Mouse (Mus musculus) fat pad, adult 2 months (tissue): ENCODE data around the gene Sav1.

Experiments
- DNase-seq: peaks from one replicate; pipeline ENCODE4 v3.0.0-alpha.2; 2011; ENCODE audit warnings: low read depth, low spot score; ENCODE audit errors: extremely low read depth

The Sav1 gene

DNA sequence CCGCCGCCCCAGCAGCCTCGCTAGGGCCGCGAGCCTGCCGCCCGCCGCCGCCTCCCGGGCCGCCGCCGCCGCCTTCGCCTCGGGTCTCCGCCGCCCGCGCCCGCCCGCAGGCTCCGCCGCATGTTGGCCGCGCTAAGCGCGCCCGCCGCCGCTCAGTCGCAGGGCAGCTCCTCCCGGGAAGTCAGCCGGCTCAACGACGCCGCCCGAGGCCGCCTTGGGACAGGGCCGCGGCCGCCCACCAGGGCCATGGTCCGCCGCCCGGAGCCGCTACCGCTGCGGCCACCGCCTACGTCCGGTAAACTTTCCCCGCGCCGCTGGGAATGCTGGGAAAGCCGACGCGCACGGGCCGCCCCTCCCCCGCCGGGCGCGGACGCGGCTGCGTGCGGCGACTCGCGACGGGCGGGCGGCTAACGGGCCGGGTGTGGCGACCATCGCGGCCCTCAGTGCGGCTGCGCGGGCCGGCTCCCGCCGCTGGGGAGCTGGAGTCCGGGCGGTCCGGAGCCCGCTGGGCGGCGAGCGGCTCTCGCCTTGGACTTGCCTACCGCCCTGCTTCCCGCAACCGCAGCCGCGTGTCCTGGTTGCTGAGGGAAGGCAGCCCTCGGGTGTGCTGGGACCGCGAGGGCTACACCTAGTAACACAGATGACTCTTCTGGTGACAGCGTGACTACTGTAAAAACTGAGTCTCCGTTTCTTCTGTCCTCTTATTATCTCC is at the start of gene Sav1:
Gene Sav1, minus strand, starts transcription at position 217 of the 712 bp plus-strand sequence.
- no peak for DNase-seq

GRCm38 (mm10) chr12:70026233-70026632 is 39.4 kb upstream of the Sav1 start:
- no peak for DNase-seq

GRCm38 (mm10) chr12:70025431-70025830 is 38.6 kb upstream of the Sav1 start:
- no peak for DNase-seq

DNA sequence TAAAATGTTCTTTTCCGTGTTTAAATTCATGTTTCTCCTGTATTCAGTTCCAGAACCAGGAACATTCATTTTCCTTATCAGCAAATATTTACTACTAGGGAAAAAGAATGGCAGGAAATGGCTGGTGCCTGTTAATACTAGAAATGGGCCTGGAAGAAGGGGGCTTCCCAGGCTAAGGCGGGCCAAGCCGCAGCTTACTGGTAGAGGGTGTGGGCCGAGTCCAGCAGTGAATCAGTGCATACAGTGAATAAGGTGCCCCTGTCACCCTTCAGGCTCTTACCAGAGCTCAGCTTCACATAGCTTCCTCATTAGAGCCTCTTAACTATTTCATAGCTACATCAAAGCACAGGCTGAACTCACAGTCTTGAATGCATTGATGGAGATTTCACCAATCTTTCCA is 36.8 kb upstream of the Sav1 start:
- no peak for DNase-seq

DNA sequence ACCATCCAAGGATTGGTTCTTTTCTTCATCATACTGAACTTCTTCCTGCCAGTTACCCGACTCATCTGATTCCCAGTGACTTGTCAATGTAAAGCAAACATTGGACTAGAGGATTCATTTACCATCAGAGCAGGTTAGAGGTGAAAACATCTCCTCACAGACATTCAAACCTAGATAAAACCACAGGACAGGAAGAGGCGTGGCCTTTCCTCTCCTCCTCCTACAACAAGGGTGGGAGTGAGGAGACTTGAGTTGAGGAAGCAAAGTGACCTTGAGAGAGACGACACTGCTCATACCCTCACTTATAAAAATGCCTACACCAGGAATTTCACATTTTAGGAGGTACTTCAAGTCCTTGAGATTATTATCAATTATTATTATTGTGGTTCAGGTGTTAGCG is 31.4 kb upstream of the Sav1 start:
- DNase-seq: no peak

DNA sequence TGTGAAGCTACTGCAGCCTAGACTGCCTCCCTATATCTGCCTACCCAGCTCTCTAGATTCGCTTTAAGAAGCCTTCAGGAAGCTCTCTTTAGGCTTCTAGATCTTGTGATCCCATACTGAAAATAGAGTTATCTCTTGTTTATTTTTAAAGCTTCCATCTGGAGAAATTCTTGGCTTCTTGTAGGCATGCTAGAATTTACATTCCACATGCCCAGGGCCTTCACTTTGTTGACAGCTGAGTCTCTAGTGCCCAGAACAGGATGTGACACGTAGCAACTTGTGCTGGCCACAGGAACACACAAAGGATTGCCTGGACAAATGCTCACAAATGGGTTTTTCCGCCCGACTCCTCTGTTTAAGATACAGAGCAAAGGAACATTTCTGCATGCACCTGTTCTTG is 29.1 kb upstream of the Sav1 start:
- DNase-seq: no peak

DNA sequence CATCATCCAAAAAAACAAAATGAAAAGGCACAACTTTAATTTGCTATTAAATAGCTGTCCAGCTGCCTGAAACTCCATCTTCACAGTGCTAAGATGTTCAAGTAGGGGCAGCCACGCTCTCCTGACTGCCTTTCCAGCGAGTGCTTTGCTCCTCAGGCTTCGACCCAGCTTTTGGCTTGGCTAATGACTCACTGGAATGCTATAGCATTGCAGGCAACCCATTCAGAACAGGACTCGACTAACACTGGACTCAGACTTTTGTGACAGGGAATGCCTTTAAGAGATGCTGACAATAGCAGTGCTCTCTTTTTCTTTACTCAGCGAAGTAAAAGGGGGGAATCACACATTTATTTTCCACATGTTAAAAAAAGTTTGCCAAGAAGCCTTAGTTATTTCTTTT is 24.9 kb upstream of the Sav1 start:
- DNase-seq: no peak

DNA sequence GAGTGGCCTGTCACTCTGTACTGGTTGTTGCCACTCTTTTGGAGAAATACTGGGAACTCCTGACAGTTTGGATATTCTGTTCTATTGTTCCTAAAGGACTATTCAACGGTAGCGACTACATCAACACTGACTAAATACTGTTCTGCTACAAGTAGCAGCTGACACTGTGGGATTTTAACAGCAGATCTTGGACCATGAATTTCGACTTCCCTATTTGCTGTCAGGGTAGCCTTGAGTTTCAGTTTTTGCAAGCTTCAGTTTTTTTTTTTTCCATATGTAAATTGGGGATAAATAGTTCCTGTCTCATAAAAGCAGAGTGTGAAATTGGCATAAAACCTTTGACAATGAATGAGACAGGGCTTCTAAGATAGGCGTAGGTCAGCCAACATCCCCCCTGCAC is 23.6 kb upstream of the Sav1 start:
- no peak for DNase-seq

- DNase-seq: no peak
Observed at GRCm38 (mm10) chr12:70005103-70005502, 18.3 kb upstream of the Sav1 start.

DNA sequence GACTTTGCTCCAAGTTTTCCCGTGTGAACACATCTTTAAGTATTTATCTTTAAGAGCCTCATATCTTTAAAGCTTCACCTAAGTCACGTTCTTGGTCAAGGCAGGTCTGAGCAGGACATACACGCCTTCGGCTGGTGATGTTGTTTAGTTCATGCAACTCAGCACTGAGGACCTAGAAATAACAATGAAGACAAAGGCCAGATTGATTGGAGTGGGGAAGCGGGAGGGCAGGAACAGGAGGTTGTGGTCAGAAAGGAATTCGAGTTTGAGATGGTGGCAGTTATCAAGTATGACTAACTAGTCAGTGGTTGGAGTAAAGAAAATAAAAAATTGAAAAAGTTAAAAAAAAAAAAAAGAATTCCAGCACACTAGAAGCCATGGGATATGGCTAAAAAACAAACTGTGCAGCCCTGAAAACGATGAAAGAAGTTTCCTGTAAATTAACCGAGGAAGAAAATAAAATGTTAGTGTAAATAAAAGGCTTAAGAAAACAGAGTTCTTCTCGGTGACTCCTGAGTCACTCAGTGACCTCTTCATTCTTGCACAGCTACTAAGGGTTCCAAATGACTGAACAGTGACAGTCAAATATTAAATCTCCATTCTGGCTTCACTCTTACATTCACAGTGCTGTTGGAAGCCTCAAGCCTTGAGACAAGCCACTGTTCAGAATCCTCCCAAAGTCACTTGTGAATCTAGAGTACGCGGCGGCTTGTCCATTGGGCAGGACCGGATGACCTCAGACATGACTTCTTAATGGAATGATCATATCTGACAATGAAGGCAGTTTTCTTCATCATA is 11.6 kb upstream of the Sav1 start:
- no peak for DNase-seq

DNA sequence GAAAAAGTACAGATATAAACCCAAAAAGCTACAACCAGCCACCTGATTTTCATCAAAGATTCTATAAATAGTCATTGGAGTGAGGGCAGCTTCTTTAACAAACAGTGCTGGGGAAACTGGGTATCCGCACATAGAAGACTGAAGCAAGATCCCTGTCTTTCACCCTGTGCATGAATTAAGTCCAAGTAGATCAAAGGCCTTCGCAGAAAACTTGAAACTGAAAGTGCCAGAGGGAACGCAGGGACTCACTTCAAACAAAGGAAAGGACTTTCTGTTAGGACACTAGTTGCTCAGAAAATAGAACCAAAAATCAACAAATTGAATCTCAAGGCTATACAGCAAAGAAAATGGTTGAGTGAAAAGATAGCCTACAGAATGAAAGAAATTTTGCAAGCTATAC is 8.6 kb upstream of the Sav1 start:
- no peak for DNase-seq

DNA sequence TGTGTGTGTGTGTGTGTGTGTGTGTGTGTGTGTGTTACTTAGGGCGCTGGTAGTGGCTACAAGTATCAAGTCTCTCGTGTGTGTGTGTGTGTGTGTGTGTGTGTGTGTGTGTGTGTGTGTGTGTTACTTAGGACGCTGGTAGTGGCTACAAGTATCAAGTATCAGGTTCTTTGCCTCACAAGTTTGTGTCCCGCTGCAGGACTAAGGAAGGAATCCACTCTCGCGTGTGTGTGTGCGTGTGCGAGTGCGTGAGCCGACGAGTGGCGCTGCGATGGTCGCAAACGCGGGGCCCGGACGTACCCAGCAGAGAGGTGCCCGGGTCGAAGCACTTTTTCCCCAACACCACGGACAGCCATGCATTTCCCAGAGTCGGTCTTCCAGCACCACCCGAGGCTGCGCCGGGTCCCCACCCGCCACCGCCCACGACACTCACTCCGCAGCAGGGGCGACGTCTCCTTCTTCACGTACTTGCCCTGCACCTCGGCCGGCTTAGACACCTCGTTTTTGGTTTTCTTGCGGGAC is 500 bp downstream of the Sav1 start:
- DNase-seq: no peak

GRCm38 (mm10) chr12:69985546-69985945 is 1.3 kb downstream of the Sav1 start:
- no peak for DNase-seq

DNA sequence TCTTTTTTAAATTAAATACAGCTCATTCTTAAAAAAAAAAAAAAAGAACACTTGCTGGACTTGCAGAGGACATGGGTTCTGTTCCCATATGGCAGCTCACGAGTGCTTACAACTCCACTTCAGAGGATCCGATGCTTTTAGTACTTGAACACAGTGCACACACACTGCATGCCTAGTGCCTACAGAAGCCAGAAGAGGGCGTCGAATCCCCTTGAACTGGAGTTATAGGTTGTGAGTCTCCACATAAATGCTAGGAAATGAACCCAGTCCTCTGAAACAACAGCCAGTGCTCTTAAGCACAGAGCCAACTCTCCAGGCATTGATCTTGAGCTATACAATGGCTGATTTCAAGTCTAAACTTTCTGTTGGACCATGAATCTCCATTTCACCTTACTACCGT is 3.9 kb downstream of the Sav1 start:
- no peak for DNase-seq

- DNase-seq: no peak
Observed at GRCm38 (mm10) chr12:69977376-69977998, 9.3 kb downstream of the Sav1 start.

DNA sequence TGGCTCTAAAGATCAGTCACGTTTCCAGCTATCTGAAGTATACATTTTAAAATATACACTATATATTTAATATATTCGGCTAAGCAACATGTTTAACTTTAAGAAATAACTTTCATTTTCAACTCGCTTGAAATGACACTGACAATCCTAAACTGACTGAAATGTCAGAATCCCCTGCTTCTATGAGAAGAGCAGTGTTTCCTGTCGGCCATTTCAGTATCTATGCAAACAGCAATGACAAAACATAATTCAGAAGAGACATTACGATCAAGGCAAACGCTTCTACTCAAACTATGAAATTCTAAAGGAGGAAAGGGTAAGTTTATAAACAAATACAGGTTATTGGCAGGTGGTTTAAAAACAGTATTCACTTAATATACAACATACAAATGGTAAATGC is 10.1 kb downstream of the Sav1 start:
- DNase-seq: no peak

- DNase-seq: no peak
Observed at GRCm38 (mm10) chr12:69973666-69974065, 13.1 kb downstream of the Sav1 start.

GRCm38 (mm10) chr12:69968154-69968553 is 18.6 kb downstream of the Sav1 start:
- DNase-seq: no peak

GRCm38 (mm10) chr12:69967112-69967511 is 19.7 kb downstream of the Sav1 start:
- DNase-seq: no peak

DNA sequence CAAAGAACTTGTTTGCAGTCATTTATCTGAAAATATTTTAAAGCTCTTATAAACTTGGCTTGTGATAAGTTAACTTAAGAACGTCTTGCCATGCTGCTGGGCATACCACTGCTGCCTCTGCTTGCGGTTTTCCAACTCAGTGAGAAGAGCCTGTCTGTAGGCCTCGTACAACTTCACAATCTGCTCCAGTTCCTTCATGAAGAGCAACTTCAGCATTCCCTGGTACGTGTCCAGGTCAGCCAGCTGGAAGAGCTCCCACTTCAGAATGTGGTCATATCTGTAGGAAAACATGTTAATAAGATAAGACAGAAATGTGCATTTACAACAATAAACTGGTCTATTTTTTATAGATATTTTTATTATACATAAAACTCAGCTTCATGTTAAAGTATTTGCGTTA is 20.7 kb downstream of the Sav1 start:
- no peak for DNase-seq

- no peak for DNase-seq
Observed at GRCm38 (mm10) chr12:69965644-69966043, 21.2 kb downstream of the Sav1 start.

GRCm38 (mm10) chr12:69963141-69963540 is 23.7 kb downstream of the Sav1 start:
- DNase-seq: no peak
